Mouse (Mus musculus): Measurements from ENCODE around the gene Pdzrn3.

Pdzrn3 gene

DNA sequence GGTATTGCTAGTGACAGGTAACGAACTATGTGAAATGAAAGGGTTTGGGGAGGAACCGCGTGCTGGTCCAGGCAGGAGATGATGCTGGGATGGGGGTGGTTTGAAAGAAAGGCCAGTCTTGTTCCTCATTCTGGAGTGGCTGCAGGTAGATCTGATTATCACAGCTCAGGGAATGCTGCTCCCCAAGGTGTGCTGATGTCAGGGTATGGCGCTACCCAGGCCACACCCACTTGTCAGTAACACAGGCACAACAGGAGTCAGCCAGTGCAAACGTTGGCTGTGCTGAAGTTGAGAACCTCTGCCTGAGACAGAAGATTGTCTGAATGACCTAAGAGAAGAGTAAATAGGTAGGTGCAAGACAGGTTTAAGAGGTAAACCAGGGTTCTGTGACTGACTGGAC is 4.7 kb downstream of the Pdzrn3 start:
- no peak for DNase-seq (ENCODE audit: low read depth, low spot score)

DNA sequence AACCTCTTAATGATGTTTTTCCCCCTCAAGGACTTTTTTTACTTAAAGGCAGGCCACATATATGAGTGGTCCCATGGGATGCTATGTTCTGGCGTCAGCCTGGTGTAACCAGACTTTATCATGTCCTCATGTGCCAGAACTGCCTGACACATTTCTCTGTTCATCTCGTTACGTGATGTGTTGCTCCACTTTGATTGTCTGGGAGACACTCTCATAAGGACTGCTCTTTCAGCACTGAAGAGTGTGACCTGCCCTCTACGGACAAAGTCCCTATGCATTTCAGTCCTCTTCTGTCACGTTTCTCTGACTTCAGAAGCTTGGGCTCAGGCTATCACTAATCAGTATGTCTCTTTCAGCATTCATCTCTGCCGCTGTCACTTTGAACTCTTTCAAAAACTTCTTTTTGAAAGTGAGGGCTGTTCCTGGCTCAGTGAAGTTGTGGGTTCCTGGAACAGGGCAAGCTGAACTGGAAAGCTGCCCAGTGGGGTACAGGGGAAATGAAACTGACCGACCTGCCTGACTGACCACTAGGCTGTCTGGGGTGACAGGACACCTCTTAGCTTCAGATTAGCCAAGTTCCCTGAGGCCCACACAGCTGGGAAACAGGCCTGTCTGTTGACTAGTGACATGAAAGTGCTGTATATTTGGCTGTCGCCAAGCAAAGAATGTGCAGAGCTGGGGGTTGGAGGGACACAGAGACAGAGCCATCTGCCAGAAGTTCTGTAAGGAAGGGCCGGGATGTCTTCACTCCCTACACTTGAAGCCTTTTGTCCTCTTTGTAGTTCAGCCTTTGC is 10.7 kb downstream of the Pdzrn3 start:
- DNase-seq (ENCODE audit: low read depth, low spot score): no peak

- DNase-seq (ENCODE audit: low read depth, low spot score): no peak
Observed at GRCm38 (mm10) chr6:101365795-101366194, 11.9 kb downstream of the Pdzrn3 start.

DNA sequence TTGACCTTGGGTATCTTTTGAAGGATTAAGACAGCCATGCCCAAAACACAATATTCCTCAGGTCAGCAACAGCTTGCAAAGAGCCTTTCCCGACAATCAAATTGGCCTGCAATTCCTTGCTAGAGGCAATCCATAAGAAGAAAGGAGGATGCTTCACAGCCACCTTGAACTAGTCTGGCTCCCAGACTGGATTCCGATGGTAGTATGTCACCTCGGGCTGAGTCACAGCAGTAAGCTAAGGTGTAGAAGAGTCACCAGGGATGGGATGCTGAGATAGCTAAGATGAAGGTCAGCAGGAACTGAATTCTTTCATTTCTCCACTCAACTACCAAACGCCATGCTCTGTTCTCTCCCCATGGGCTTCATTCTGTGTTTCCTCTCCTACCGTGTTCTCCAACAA is 13.8 kb downstream of the Pdzrn3 start:
- DNase-seq (ENCODE audit: low read depth, low spot score): no peak

- no peak for DNase-seq (ENCODE audit: low read depth, low spot score)
Observed at GRCm38 (mm10) chr6:101362728-101363127, 15.0 kb downstream of the Pdzrn3 start.

- no peak for DNase-seq (ENCODE audit: low read depth, low spot score)
Observed at GRCm38 (mm10) chr6:101362268-101362667, 15.4 kb downstream of the Pdzrn3 start.

GRCm38 (mm10) chr6:101360211-101360737 is 17.4 kb downstream of the Pdzrn3 start:
- DNase-seq (ENCODE audit: low read depth, low spot score): no peak

- DNase-seq (ENCODE audit: low read depth, low spot score): no peak
Observed at GRCm38 (mm10) chr6:101359646-101360045, 18.1 kb downstream of the Pdzrn3 start.

GRCm38 (mm10) chr6:101354887-101355286 is 22.8 kb downstream of the Pdzrn3 start:
- DNase-seq (ENCODE audit: low read depth, low spot score): no peak

- no peak for DNase-seq (ENCODE audit: low read depth, low spot score)
Observed at GRCm38 (mm10) chr6:101354230-101354881, 23.3 kb downstream of the Pdzrn3 start.

DNA sequence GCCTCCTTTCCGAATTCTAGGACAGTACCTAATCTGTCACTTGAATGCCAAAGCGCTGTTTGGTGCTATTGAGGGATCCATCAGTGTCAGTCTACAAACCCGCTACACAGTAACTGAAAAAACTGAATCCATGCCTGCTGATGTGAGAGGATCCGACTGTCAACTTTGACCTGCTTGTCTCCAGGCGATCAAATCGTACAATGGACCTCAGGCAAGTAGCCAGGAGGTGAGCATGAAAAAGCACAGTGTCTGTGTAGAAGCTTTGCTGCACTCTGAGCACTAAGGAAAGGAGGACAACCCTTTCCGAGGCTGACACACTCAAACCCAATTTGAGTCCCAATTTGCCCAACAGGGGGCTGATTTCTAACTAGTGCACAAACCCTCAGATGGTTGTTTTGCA is 24.0 kb downstream of the Pdzrn3 start:
- DNase-seq (ENCODE audit: low read depth, low spot score): no peak

DNA sequence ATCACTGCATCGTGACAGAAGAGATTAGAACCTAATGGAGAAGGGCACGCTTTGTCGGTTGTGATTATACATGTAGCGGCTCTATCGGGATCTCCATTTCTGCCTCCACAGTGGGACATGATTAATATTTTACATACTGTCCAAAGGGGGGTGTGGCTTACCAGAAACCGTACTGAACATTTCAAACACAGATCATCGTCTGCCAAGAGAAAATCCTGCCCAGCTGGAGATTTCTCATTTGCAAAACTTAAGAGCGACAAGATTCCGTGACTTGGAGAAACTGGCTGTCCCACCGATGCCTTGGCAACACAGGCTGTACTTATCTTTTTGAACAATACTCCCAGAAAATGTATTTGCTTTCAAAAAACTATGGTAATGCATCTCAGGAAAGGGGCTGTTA is 25.1 kb downstream of the Pdzrn3 start:
- DNase-seq (ENCODE audit: low read depth, low spot score): no peak

DNA sequence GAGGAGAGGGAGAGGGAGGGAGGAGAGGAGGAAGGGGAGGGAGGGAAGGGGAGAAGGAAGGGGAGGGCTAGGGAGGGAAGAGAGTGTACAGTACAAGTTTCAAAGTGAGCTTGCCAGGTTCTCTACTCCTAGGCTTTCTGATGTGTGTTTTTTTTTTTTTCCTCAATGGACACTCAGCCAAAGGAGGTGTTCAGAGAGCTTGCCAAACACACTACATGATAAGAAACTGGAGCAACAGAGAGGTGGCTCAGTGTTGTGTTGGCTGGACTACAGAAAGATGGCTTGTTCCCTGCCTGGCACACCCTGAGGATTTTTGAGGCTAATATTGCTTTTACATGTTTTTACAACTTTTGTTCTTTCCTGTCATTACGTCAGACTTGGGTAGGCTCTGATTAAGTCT is 26.6 kb downstream of the Pdzrn3 start:
- no peak for DNase-seq (ENCODE audit: low read depth, low spot score)

DNA sequence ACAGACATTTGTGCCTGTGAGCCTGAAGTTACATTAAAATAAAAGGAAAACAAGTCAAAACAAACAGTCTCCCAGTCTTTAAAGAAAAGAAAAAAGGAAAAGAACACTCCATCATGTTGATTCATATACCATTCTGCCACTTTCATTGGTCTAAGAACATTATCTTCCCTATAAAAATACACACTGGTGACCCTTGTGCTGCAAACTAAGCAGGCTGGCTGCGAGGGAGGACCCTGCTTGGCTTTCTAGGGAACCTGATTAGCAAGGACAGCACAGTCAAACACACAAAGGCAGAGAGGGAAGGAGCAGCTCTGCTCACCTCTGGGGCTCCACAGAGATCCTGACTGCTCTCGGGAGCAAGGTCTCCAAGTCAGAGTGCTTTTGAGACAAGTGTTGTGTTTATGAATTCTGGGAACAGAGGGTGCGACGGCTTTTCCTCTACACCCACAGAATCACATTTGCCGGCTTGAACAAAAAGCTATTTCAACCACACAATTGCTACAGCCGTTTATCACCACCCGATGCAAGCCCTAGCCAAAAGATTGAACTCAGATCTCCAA is 27.2 kb downstream of the Pdzrn3 start:
- DNase-seq (ENCODE audit: low read depth, low spot score): no peak

DNA sequence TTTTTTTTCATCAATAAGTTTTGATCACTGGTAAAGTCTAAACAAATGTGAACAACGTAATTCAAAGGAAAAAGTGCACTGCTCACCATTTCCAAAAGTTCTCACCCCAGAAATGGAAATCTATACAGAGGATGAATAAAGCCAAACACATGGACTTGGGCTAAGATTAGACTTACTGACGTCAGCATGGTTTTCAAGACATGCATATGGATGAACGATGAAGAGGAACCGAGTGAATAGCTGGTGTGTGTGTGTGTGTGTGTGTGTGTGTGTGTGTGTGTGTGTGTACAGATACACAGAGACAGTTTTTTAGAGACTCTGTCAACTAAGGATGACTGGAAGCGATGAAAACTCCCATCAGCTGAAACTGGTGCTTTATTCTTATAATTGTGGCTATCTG is 29.2 kb downstream of the Pdzrn3 start:
- DNase-seq (ENCODE audit: low read depth, low spot score): no peak

GRCm38 (mm10) chr6:101340051-101340450 is 37.6 kb downstream of the Pdzrn3 start:
- DNase-seq (ENCODE audit: low read depth, low spot score): no peak

- no peak for DNase-seq (ENCODE audit: low read depth, low spot score)
Observed at GRCm38 (mm10) chr6:101337842-101338528, 39.7 kb downstream of the Pdzrn3 start.

DNA sequence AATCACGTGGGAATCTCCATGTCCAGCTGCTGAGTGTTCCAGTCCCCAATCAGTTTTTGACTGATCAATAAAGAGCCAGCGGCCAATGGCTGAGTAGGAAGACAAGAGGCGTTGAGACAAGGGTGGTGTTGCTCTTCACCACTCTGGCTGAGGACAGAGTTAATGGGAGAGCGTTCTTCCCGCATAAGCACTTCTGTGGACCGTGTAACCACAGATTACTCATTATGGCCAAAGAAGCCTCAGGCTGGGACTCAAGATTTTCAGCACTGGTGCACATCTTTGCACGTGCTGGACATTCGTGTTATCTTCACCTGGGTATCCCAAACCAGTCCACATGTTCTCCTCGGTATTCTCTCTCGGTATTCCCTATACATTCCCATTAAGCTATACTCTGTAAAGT is 41.0 kb downstream of the Pdzrn3 start:
- DNase-seq (ENCODE audit: low read depth, low spot score): no peak

DNA sequence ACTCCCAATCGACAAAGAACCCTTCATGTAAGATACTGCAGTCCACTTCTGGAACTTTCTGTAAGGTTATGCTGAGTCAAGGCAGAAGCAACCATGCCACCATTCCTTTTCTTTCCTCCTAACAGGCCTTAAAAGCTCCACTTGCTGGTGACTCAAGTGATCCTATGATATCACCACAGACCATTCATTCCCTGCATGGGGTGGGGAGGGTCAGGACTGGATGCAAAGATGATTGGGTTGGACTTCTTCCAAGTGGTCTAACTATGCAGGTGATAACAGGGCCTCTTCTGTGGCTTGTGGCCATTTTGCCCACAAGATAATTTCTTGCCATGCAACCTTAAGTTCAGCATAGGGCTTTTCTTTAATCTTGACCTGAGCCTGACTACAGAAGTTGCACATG is 42.0 kb downstream of the Pdzrn3 start:
- DNase-seq (ENCODE audit: low read depth, low spot score): no peak

GRCm38 (mm10) chr6:101334495-101334894 is 43.2 kb downstream of the Pdzrn3 start:
- DNase-seq (ENCODE audit: low read depth, low spot score): no peak

DNA sequence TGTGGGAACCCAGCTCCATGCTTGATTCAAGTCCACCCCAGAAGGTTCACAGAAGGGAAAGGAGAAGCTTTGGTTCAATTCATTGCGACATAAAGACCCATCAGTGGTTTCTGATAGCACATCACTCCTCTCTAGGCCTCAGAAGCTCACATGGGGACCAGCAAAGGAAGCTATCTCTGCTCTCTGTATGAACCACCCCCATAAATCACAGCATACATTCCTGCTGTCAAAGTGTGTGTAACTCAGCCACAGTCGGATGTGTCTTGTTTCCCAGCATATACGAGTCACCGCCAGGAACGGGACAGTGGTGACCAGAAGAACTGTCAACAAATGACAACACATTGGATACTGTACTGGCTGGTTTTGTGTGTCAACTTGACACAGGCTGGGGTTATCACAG is 47.3 kb downstream of the Pdzrn3 start:
- no peak for DNase-seq (ENCODE audit: low read depth, low spot score)

DNA sequence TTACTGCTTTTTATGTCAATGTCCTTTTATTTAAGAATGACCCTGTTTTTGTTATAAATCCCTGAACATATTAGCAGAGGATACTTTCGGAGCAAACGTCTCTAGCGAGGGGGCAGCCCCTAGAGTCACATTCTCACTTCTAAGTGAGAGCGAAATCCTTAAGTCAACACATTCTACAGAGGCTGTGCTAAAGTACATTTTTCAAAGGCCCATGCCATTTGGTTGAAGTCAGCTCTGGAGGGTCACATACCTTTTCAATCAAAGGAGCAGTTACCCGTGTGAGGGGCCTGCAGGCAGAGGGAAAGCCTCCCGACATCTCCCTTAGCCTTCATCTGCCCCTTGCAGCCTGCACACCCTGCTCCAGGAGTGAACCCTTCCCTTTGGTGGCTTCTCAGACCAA is 48.2 kb downstream of the Pdzrn3 start:
- no peak for DNase-seq (ENCODE audit: low read depth, low spot score)

Data from c-Kit-negative CD71-positive TER-119-positive erythroid progenitor cells, embryonic 14.5 days (primary cell).